Mouse (Mus musculus): ENCODE results near the gene Slc15a1.

- TF ChIP-seq POLR2A (IDR thresholded peaks at IDR 0.05; ENCODE audit: low read depth, low read length), result no peak
- TF ChIP-seq CTCF (IDR thresholded peaks at IDR 0.05; ENCODE audit: extremely low read depth, insufficient read length, insufficient replicate concordance, low read depth, low read length), result no peak
Measured at GRCm38 (mm10) chr14:121466501-121466900, 38.6 kb downstream of the Slc15a1 start.

Data from small intestine, adult 2 months (tissue).